Mouse (Mus musculus) heart, postnatal 0 days (tissue): ENCODE data around the gene Ndel1.

Experiments
- CTCF ChIP-seq: IDR thresholded peaks from 2 replicates; pipeline ENCODE4 v1.5.1; 2016; ENCODE audit warnings: antibody characterized with exemption, control low read depth, low read depth
- EP300 ChIP-seq: IDR thresholded peaks from 2 replicates; pipeline ENCODE4 v1.6.1; 2016; ENCODE audit warnings: antibody characterized with exemption, low read depth

DNA sequence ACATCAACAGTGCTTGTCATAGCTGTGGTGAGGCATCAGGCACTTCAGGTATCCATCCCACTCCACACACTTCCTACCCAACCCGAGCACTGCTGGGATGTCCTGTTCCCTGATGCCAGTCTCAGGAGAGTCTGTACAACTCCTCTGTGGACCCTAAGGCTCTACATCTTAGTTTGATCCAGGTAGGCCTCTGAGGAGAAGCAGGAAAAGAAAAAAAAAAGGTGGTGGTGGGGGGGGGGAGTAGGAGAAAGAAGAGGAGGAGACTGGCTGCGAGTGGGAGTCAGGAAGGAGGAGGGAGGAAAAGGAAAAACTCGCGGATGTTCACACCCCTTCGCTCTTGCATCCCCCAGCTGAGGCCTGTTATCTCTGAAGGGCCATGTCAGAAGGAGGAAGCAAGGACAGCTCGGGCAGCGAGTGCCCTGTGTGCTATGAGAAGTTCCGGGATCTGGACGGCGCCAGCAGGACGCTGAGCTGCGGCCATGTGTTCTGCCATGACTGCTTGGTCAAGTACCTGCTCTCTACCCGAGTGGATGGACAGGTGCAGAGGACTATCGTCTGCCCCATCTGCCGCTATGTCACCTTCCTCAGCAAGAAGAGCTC lies 20.7 kb upstream of the Ndel1 start:
- TF ChIP-seq CTCF (no peak), EP300 (no peak)
